Mouse (Mus musculus) neural tube, embryonic 14.5 days (tissue): ENCODE measurements around the gene Cyp11a1. TPM values are rescaled to one million over a fixed set of nuclear protein-coding genes. Genes with fewer than 3 reads are reported as not detected.

Source experiments
- ATAC-seq: fragments of 200-750 bp; cut with Nextera tagmentation; 2 replicates; pipeline ENCODE4 v1.8.0; 2017; ENCODE audit warnings: low read depth, mild to moderate bottlenecking, moderate TSS enrichment, moderate library complexity
- H3K27ac ChIP-seq: fragments of 300-500 bp; sonication (generic); 2 replicates; pipeline ENCODE4 v1.5.1; 2014; ENCODE audit warnings: low read depth, mild to moderate bottlenecking, control low read depth, low read length, moderate library complexity, mixed read lengths
- H3K27me3 ChIP-seq: fragments of 300-500 bp; sonication (generic); 2 replicates; pipeline ENCODE4 v1.6.1; 2014; ENCODE audit warnings: low read length; ENCODE audit not compliant: control insufficient read depth, insufficient read depth
- H3K36me3 ChIP-seq: fragments of 300-500 bp; sonication (generic); 2 replicates; pipeline ENCODE4 v1.6.1; 2014; ENCODE audit warnings: low read length, mixed read lengths; ENCODE audit not compliant: control insufficient read depth, insufficient read depth
- H3K4me1 ChIP-seq: fragments of 300-500 bp; sonication (generic); 2 replicates; pipeline ENCODE4 v1.6.1; 2014; ENCODE audit warnings: low read length; ENCODE audit not compliant: control insufficient read depth, insufficient read depth
- H3K4me2 ChIP-seq: fragments of 300-500 bp; sonication (generic); 2 replicates; pipeline ENCODE4 v1.6.1; 2014; ENCODE audit warnings: mild to moderate bottlenecking, low read depth, low read length, control low read depth
- H3K4me3 ChIP-seq: fragments of 300-500 bp; sonication (generic); 2 replicates; pipeline ENCODE4 v1.5.1; 2014; ENCODE audit warnings: low read depth, low read length, control low read depth, mixed read lengths
- H3K9ac ChIP-seq: fragments of 300-500 bp; sonication (generic); replicated peaks from 2 replicates; pipeline ENCODE4 v1.6.1; 2014; ENCODE audit warnings: low read depth, mild to moderate bottlenecking, control low read depth, low read length, mixed read lengths
- H3K9me3 ChIP-seq: fragments of 300-500 bp; sonication (generic); 2 replicates; pipeline ENCODE4 v1.6.1; 2016; ENCODE audit warnings: low read length; ENCODE audit not compliant: control insufficient read depth
- WGBS: fragments of 180-500 bp; shearing (Covaris S2); extraction: QIAGEN DNeasy Blood & Tissue Kit; methylation state at CpG from one replicate; pipeline ENCODE4 v1.1.7; 2014; 5-methylcytosine and 5-hydroxymethylcytosine counted together
- polyA plus RNA-seq: library from polyadenylated mRNA; unstranded; fragments of >200 nt; fragmentation: Nextera tagmentation; extraction: Ambion mirVana; gene quantifications from 2 replicates; pipeline ENCODE4 v1.2.1, GENCODE M21; 2014

Gene Cyp11a1
- polyA plus RNA-seq, 1 experiment from 2014 or later = 0.71 TPM

GRCm38 (mm10) chr9:58012486-58012885, 6.3 kb downstream of the Cyp11a1 start:
- Histone ChIP-seq H3K27me3 (no peaks in the 10 kb centered on the region), H3K4me3 (no peak overlapping the region), H3K9me3 (no peaks in the 10 kb centered on the region), H3K4me2 (no peak overlapping the region), H3K27ac (no peak overlapping the region), H3K9ac (no peak overlapping the region), H3K4me1 (peaks cover 10% of the 10 kb centered on the region), H3K36me3 (no peaks in the 10 kb centered on the region)
- 84% methylated on average over 2 of the region's 2 CpGs for WGBS
- ATAC-seq = no peak

GRCm38 (mm10) chr9:58012935-58013334, 6.7 kb downstream of the Cyp11a1 start:
- Histone ChIP-seq H3K27me3 (no peaks in the 10 kb centered on the region), H3K9ac (no peak overlapping the region)
- 40% methylated on average over 2 of the region's 2 CpGs for WGBS

GRCm38 (mm10) chr9:58014393-58015160, 8.4 kb downstream of the Cyp11a1 start:
- no peak overlapping the region for H3K27ac ChIP-seq
- no peaks in the 10 kb centered on the region for H3K9me3 ChIP-seq
- H3K4me2 ChIP-seq = no peak overlapping the region
- H3K4me3 ChIP-seq = no peak overlapping the region
- no peaks in the 10 kb centered on the region for H3K36me3 ChIP-seq
- H3K27me3 ChIP-seq = no peaks in the 10 kb centered on the region
- H3K4me1 ChIP-seq = no peaks in the 10 kb centered on the region
- ATAC-seq = no peak
- no peak overlapping the region for H3K9ac ChIP-seq
- WGBS = 63% methylated on average over 8 of the region's 8 CpGs

More at GRCm38 (mm10) chr9:58012935-58013334, 6.7 kb downstream of the Cyp11a1 start:
- H3K4me2 ChIP-seq = no peak overlapping the region
- peaks cover 10% of the 10 kb centered on the region for H3K4me1 ChIP-seq
- no peak overlapping the region for H3K4me3 ChIP-seq
- no peaks in the 10 kb centered on the region for H3K36me3 ChIP-seq
- no peaks in the 10 kb centered on the region for H3K9me3 ChIP-seq
- no peak for ATAC-seq
- H3K27ac ChIP-seq = no peak overlapping the region

GRCm38 (mm10) chr9:58015856-58016255, 9.6 kb downstream of the Cyp11a1 start:
- WGBS = 89% methylated on average over 6 of the region's 6 CpGs
- ATAC-seq = no peak
- no peak overlapping the region for H3K4me2 ChIP-seq

GRCm38 (mm10) chr9:58016962-58017361, 10.8 kb downstream of the Cyp11a1 start:
- Histone ChIP-seq H3K9me3 (no peaks in the 10 kb centered on the region), H3K4me2 (no peak overlapping the region), H3K36me3 (no peaks in the 10 kb centered on the region), H3K27me3 (no peaks in the 10 kb centered on the region), H3K4me1 (no peaks in the 10 kb centered on the region), H3K4me3 (no peak overlapping the region), H3K27ac (no peak overlapping the region), H3K9ac (no peak overlapping the region)
- 76% methylated on average over 3 of the region's 3 CpGs for WGBS
- ATAC-seq = no peak

More at GRCm38 (mm10) chr9:58015856-58016255, 9.6 kb downstream of the Cyp11a1 start:
- H3K27ac ChIP-seq = no peak overlapping the region
- H3K4me1 ChIP-seq = no peaks in the 10 kb centered on the region
- H3K9me3 ChIP-seq = no peaks in the 10 kb centered on the region
- no peak overlapping the region for H3K4me3 ChIP-seq
- H3K36me3 ChIP-seq = no peaks in the 10 kb centered on the region
- no peak overlapping the region for H3K9ac ChIP-seq
- H3K27me3 ChIP-seq = no peaks in the 10 kb centered on the region

- Histone ChIP-seq H3K9me3 (no peaks in the 10 kb centered on the region), H3K36me3 (no peaks in the 10 kb centered on the region), H3K4me1 (no peaks in the 10 kb centered on the region), H3K4me3 (no peak overlapping the region), H3K27me3 (no peaks in the 10 kb centered on the region), H3K4me2 (no peak overlapping the region), H3K9ac (no peak overlapping the region), H3K27ac (no peak overlapping the region)
- WGBS = 87% methylated on average over 5 of the region's 5 CpGs
- ATAC-seq = no peak
These were observed 12.2 kb downstream of the Cyp11a1 start for GRCm38 (mm10) chr9:58018385-58018784.

GRCm38 (mm10) chr9:58025995-58026394, 19.8 kb downstream of the Cyp11a1 start:
- H3K9ac ChIP-seq = no peak overlapping the region
- no peak overlapping the region for H3K27ac ChIP-seq
- H3K4me2 ChIP-seq = no peak overlapping the region
- H3K27me3 ChIP-seq = no peaks in the 10 kb centered on the region
- H3K36me3 ChIP-seq = no peaks in the 10 kb centered on the region
- no peak for ATAC-seq
- H3K9me3 ChIP-seq = no peaks in the 10 kb centered on the region
- WGBS = 95% methylated on average over 9 of the region's 9 CpGs
- no peak overlapping the region for H3K4me3 ChIP-seq
- H3K4me1 ChIP-seq = no peaks in the 10 kb centered on the region

GRCm38 (mm10) chr9:58027426-58028180, 21.4 kb downstream of the Cyp11a1 start:
- ATAC-seq = no peak
- Histone ChIP-seq H3K9me3 (no peaks in the 10 kb centered on the region), H3K9ac (no peak overlapping the region), H3K4me3 (no peak overlapping the region), H3K27me3 (no peaks in the 10 kb centered on the region), H3K27ac (no peak overlapping the region), H3K4me2 (no peak overlapping the region), H3K4me1 (no peaks in the 10 kb centered on the region), H3K36me3 (no peaks in the 10 kb centered on the region)
- 46% methylated on average over 2 of the region's 2 CpGs for WGBS

- Histone ChIP-seq H3K36me3 (no peaks in the 10 kb centered on the region), H3K9ac (no peak overlapping the region), H3K4me3 (no peak overlapping the region), H3K4me1 (no peaks in the 10 kb centered on the region), H3K9me3 (no peaks in the 10 kb centered on the region), H3K27me3 (no peaks in the 10 kb centered on the region), H3K4me2 (no peak overlapping the region), H3K27ac (no peak overlapping the region)
- 81% methylated on average over 5 of the region's 5 CpGs for WGBS
- no peak for ATAC-seq
These were observed 22.6 kb downstream of the Cyp11a1 start for GRCm38 (mm10) chr9:58028841-58029240.
